Mouse (Mus musculus) inflammation-experienced regulatory T-cells (primary cell): Measurements from ENCODE around the gene Yod1. TPM values are rescaled to one million over a fixed set of nuclear protein-coding genes. Genes with fewer than 3 reads are reported as not detected.

ENCODE experiments used
- polyA plus RNA-seq, 2 experiments: library from polyadenylated mRNA; unstranded; fragments of 100-300 nt; shearing (Covaris generic); gene quantifications; one replicate each; pipeline ENCODE4 v1.2.1; 2017

Yod1 gene
- 1 to 10 TPM; 5.1 to 5.6 TPM for polyA plus RNA-seq

GRCm38 (mm10) chr1:130717291-130717871 is at the start of gene Yod1:
TSS of gene Yod1 (plus strand) at chr1:130717327.

GRCm38 (mm10) chr1:130715561-130716217 is 1.4 kb upstream of the Yod1 start, which contains the start of gene Gm29427:
TSS of gene Gm29427 (minus strand) at chr1:130715799.

GRCm38 (mm10) chr1:130729153-130729552 is 12.0 kb downstream of the Yod1 start, which contains the start of gene Pfkfb2:
TSS of gene Pfkfb2 (minus strand) at chr1:130729253.

GRCm38 (mm10) chr1:130731741-130732337 is 14.7 kb downstream of the Yod1 start, which contains the start of gene AA986860:
TSS of gene AA986860 (plus strand) at chr1:130731976.

Other genes starting within 250 kb of the Yod1 start
- gene Zp3r, start 87.7 kb upstream of the Yod1 start, polyA plus RNA-seq: under 1 TPM in 1 of 2 experiments, not detected in 1; 0.23 TPM
- under 1 TPM in 1 of 2 experiments, not detected in 1; 0.12 TPM for gene C4bp, start 55.7 kb upstream of the Yod1 start, polyA plus RNA-seq
- gene Gm29427, start 1.5 kb upstream of the Yod1 start, polyA plus RNA-seq: not detected
- 10 to 100 TPM in 1 of 2 experiments, 1 to 10 TPM in 1; 6.4 to 10.8 TPM for gene Pfkfb2, start 11.9 kb downstream of the Yod1 start, polyA plus RNA-seq
- under 1 TPM; 0.36 to 0.50 TPM for gene AA986860, start 14.6 kb downstream of the Yod1 start, polyA plus RNA-seq
- gene Fcamr, start 83.6 kb downstream of the Yod1 start, polyA plus RNA-seq: under 1 TPM; 0.24 to 0.29 TPM
- 1 to 10 TPM in 1 of 2 experiments, under 1 TPM in 1; 0.73 to 3.3 TPM for gene Pigr, start 109.4 kb downstream of the Yod1 start, polyA plus RNA-seq
- 10 to 100 TPM in 1 of 2 experiments, 1 to 10 TPM in 1; 8.0 to 29.2 TPM for gene Fcmr, start 148.3 kb downstream of the Yod1 start, polyA plus RNA-seq
- not detected for gene Il24, start 170.1 kb downstream of the Yod1 start, polyA plus RNA-seq
- not detected for gene Il20, start 194.1 kb downstream of the Yod1 start, polyA plus RNA-seq
- gene Il19, start 222.8 kb downstream of the Yod1 start, polyA plus RNA-seq: not detected